Mouse (Mus musculus): Measurements from ENCODE around the gene Lrrc26.
"Not testable (repeated sequence)": the region's sequence is repeated elsewhere in the genome, so short reads cannot be mapped to it uniquely, and the experiment has no call there.

Gene Lrrc26

GRCm38 (mm10) chr2:25289651-25290050 is at the start of gene Lrrc26:
Lrrc26 (plus strand) TSS chr2:25289915.
- no peak for DNase-seq (ENCODE audit: low spot score)

GRCm38 (mm10) chr2:25240310-25240709 is 49.4 kb upstream of the Lrrc26 start:
- DNase-seq (ENCODE audit: low spot score): no peak

GRCm38 (mm10) chr2:25240723-25241437 is 48.8 kb upstream of the Lrrc26 start:
- DNase-seq (ENCODE audit: low spot score): no peak

GRCm38 (mm10) chr2:25241438-25241775 is 48.3 kb upstream of the Lrrc26 start:
- no peak for DNase-seq (ENCODE audit: low spot score)

GRCm38 (mm10) chr2:25242101-25242506 is 47.6 kb upstream of the Lrrc26 start, which contains the start of the genes Rnf208 and Cysrt1:
Rnf208 (plus strand) TSS chr2:25242255.
Cysrt1 (minus strand) TSS chr2:25242452.
- no peak for DNase-seq (ENCODE audit: low spot score)

GRCm38 (mm10) chr2:25243342-25243741 is 46.4 kb upstream of the Lrrc26 start:
- DNase-seq (ENCODE audit: low spot score): no peak

GRCm38 (mm10) chr2:25244144-25244543 is 45.6 kb upstream of the Lrrc26 start:
- no peak for DNase-seq (ENCODE audit: low spot score)

- no peak for DNase-seq (ENCODE audit: low spot score)
These were observed 43.3 kb upstream of the Lrrc26 start, which contains the start of gene AL732309.1 for GRCm38 (mm10) chr2:25246183-25247072. AL732309.1 (minus strand) TSS chr2:25246863.

GRCm38 (mm10) chr2:25252331-25252730 is 37.4 kb upstream of the Lrrc26 start:
- no peak for DNase-seq (ENCODE audit: low spot score)

- DNase-seq (ENCODE audit: low spot score): peak; percentile 70
These were observed 34.4 kb upstream of the Lrrc26 start, which contains the start of gene Tmem203 for GRCm38 (mm10) chr2:25255284-25255779. Tmem203 (plus strand) TSS chr2:25255439.

- not testable (repeated sequence) for DNase-seq (ENCODE audit: low spot score)
These were observed 33.1 kb upstream of the Lrrc26 start for GRCm38 (mm10) chr2:25256443-25257109.

GRCm38 (mm10) chr2:25257250-25257649 is 32.5 kb upstream of the Lrrc26 start:
- not testable (repeated sequence) for DNase-seq (ENCODE audit: low spot score)

- no peak for DNase-seq (ENCODE audit: low spot score)
These were observed 30.8 kb upstream of the Lrrc26 start for GRCm38 (mm10) chr2:25258887-25259286.

GRCm38 (mm10) chr2:25261870-25262269 is 27.8 kb upstream of the Lrrc26 start:
- no peak for DNase-seq (ENCODE audit: low spot score)

- DNase-seq (ENCODE audit: low spot score): peak; percentile 82
These were observed 27.4 kb upstream of the Lrrc26 start, which contains the start of gene Tprn for GRCm38 (mm10) chr2:25262291-25262767. Tprn (plus strand) TSS chr2:25262618.

GRCm38 (mm10) chr2:25262795-25263622 is 26.7 kb upstream of the Lrrc26 start:
- no peak for DNase-seq (ENCODE audit: low spot score)

GRCm38 (mm10) chr2:25263623-25264285 is 26.0 kb upstream of the Lrrc26 start:
- DNase-seq (ENCODE audit: low spot score): no peak

- no peak for DNase-seq (ENCODE audit: low spot score)
These were observed 25.4 kb upstream of the Lrrc26 start for GRCm38 (mm10) chr2:25264286-25264660.

GRCm38 (mm10) chr2:25264851-25265250 is 24.9 kb upstream of the Lrrc26 start:
- DNase-seq (ENCODE audit: low spot score): no peak

GRCm38 (mm10) chr2:25265897-25266656 is 23.6 kb upstream of the Lrrc26 start:
- DNase-seq (ENCODE audit: low spot score): no peak

Data from ovary, postnatal 10 days (tissue).